Mouse (Mus musculus) kidney, postnatal 36 days (tissue): ENCODE data around the gene Rgs7bp.
A peak's percentile ranks its signal among the peaks of the same experiment; 100 is the strongest.

ENCODE experiments used
- DNase-seq, 2 experiments: peaks; one replicate each; pipeline ENCODE4 v3.0.0; 2021 to 2022; ENCODE audit warnings: mixed read lengths in 2 of 2

Gene Rgs7bp

GRCm38 (mm10) chr13:105002831-105003157, 51.9 kb downstream of the Rgs7bp start:
- no peak for DNase-seq

- no peak for DNase-seq
Observed at GRCm38 (mm10) chr13:105002132-105002830, 52.4 kb downstream of the Rgs7bp start.

- DNase-seq, result no peak
Observed at GRCm38 (mm10) chr13:105001714-105002113, 53.0 kb downstream of the Rgs7bp start.

DNA sequence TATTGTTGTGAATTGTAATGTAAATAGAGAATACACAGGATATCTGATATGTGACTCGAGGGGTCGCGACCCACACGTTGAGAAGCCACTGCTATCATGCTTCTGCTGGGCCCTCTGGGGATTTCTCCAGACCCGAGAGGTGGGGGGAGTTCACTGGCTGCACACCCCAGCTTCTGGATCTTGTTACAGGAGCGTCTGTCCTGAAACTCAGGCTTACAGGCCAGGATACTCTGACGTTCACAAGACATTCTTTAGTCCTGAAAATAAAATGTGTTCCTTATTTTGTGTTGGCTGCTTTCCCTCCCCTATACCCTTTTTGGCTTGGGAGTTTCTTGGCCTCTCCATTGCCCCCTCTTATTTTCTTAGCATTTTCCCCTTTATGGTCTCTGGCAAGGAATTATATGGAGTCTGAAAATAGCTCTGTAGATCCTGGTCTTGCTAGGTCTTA, 65.9 kb downstream of the Rgs7bp start:
- no peak for DNase-seq

DNA sequence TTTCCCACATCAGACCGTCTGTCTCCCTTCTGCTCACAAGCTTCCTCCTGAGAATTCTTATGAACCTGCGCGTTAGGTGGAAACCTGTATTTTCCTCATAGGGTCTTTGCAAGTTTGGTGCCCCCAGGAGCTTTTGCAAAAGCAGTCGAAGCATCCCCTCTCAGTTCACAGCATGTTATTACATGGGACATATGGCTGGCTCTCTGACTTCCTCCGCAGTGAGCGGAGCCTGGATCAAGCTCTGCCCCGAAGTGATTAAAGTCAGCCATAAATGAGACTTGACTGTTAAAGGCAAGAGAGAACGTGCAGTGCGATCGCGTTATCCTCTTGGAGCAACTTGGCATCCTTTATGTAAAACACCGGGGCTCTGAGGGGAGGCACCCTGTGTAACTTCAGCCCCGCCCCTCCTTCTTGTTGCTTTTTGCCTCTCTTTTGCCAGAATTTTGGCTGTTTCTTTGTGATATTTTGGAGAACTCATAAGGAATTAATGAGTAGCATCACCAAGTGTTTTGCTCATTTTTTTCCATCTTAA, 66.7 kb downstream of the Rgs7bp start:
- no peak for DNase-seq

- no peak for DNase-seq
Observed at GRCm38 (mm10) chr13:104985691-104986090, 69.0 kb downstream of the Rgs7bp start.

- no peak for DNase-seq
Observed at GRCm38 (mm10) chr13:104983989-104984388, 70.7 kb downstream of the Rgs7bp start.

DNA sequence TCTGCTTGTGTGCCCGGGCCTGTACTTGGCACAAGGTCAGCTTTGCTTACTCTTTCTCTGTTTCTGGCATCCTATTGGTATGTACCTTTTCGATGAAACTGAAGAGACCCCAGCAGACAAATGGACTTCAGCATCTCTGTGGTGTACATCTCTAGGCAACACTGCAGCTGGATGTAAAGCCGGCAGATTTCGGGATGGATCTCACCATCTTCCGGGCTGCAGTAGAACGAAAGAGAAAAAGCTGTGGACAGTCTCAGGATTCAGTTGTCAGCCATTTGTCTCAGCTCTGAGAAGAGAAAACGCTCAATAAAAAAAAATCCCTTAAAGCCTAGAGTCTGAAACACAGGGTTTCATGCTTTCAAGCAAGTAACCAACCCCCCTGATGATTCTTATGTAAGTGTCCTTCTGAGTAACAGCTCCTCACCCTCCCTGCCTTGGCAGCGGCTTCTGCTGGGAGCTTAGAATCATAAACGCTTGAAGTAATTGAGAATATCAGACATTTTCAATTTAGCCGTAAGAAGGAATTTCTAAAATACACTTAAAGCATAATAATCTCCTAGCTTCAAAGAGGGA, 71.9 kb downstream of the Rgs7bp start:
- no peak for DNase-seq

- DNase-seq, result no peak
Observed at GRCm38 (mm10) chr13:104978176-104978575, 76.6 kb downstream of the Rgs7bp start.

DNA sequence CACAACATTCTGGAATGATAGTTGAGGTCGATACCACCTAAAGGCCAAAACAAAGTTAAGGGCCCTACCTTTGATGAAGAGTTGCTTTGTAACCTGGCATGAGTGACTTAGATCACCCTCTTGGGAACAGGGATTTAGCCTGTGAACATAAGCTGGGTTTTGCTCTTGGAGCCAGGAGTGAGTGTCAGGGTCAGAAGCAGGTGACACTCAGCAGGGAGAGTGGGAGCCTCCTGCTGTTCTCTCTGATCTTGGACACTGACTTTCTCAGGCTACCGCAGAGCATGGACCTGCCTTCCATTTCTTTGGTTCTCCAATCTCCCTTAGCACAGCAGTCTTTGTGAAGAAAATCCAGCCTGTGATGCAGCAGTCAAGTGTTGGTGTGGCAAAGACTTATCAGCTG, 87.2 kb downstream of the Rgs7bp start:
- no peak for DNase-seq

GRCm38 (mm10) chr13:104963716-104964115, 91.0 kb downstream of the Rgs7bp start:
- DNase-seq, result no peak

GRCm38 (mm10) chr13:104962716-104963411, 91.9 kb downstream of the Rgs7bp start:
- DNase-seq, result no peak

DNA sequence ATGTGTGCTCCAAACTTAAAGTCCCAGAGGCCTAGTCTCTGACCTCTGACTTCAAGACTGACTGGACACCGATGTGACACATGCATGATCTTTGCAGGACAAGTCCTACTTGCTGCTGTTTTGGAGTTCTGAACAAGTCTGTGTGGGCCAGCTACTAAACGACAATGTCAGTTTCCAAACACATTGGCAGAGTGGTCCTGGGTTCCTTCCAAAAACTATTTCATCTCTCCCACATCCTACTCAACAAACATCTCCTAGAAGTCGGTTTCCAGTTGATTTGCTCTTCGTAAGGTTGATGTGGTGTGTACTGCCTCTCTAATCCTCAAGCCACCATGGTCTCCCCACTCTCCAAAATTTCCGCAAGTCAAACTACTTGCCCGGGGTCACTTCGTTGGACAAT, 92.6 kb downstream of the Rgs7bp start:
- no peak for DNase-seq

DNA sequence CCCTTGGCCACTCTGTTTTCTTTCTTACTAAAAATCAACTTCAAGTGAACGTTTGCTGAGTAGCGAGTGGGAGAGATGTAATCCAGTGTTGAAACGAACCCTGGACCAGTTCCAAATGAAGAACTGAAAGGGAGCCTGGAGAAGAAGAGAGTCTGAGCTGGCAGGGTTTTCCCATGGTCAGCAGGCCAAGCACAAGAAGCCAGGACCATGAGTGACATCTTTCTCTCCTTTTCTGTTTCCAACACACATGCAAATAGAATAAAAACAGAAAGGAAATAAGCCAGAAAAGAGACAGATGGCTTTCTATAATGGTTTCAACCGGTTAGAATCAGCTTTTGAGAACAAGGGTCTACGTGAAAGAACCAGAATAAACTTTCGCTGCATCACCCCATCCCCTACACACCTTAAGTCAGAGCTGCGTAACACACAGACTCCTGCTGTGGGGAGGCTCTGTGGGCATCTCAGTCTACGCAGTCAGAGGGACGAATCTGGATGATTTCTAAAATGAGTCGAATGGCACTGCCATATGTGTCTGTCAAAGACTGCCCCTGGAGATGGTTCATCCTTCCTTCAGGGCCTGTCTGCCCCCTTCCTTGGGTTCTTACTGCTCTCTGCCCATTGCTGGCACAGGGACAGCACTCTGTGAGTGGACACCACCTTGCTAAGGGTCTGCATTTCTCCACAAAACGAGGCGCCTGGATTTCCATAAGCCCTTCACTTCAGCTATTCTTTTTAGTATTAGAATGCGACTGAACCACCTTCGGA, 93.6 kb downstream of the Rgs7bp start:
- no peak for DNase-seq

GRCm38 (mm10) chr13:104960206-104960928, 94.4 kb downstream of the Rgs7bp start:
- DNase-seq, result no peak

DNA sequence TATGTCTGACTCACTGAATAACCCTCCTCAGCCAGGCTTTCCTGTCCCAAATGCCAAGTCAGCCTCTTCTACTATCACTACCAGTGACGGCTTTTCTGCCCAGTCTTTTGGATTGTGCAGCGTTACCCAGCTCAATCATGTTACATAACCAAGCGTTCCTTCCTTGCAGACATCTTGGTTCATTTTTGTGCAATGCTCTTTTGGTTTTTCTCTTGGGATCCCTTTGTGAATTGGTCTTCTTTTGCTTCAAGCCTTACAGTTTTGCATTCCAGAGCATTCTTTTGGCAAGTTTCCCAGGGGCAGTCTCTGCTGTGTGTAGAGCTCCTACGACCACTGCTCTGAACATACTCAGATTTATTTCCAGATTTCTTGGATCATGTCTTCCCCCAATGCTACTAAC, 95.0 kb downstream of the Rgs7bp start:
- no peak for DNase-seq

GRCm38 (mm10) chr13:104947958-104948357, 106.8 kb downstream of the Rgs7bp start:
- DNase-seq, result peak; percentile 73 to 86

DNA sequence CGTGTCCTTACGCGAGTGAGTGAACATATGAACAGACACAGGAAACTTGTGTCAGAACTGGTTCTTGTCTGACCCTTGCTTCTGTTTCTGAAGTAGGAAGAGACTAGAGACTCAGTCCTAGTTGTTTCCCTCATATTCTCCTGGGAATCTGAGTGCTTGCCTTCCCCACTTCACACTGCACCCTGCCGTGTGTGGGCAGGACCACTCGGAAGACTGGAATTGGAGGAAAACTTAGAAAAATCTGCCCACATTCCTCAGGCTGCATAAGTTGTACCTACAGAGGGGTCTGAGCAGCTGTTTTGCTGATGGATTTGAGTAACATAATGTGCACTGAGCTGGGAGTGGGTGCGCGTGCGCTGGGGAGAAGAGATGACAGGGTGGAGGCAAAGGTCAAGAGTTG, 114.2 kb downstream of the Rgs7bp start:
- no peak for DNase-seq

DNA sequence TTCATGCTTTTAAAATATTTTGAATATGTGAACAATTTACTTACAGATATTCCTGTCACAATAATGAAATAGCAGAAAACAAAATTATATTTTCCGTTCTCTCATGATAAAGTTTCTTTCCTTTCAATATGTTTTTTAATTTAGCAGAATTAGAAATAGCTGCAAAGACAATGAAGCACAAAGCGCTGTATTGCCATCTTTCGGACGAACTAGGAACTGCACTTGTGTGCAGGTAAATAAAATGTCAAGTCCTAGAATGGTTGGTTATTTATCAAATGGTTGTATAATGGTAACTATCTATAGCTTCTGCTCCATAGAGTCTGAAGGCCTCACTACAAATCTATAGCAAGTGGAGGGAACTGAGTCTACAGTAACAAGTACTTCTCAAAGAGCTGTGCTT, 114.9 kb downstream of the Rgs7bp start:
- DNase-seq, result peak; percentile 41 to 84

- DNase-seq, result peak; percentile 8 to 20
Observed at GRCm38 (mm10) chr13:104938966-104939593, 115.7 kb downstream of the Rgs7bp start.

- no peak for DNase-seq
Observed at GRCm38 (mm10) chr13:104937759-104938158, 117.0 kb downstream of the Rgs7bp start.

DNA sequence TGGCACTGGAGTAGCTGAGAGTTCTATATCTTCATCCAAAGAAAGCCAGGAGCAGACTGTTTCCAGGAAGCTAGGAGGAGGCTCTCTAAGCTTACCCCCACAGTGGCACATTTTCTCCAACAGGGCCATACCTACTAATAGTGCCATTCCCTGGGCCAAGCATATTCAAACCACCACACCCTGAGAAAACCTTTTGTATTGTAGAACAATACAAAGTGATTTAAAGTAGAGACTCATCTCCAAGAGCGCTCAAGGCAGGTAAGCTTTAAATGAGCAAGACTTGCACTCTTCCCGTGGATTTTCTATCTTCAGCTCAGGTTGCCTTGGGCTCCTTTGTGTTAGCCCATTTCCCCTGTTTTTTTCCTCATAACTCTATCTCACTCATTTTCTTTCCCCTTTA, 118.1 kb downstream of the Rgs7bp start:
- DNase-seq, result no peak
